Mouse (Mus musculus) spleen, postnatal 14 days (tissue): ENCODE data around the gene Tbcb.
"Not testable (repeated sequence)": the region's sequence is repeated elsewhere in the genome, so short reads cannot be mapped to it uniquely, and the experiment has no call there.

Experiments
- DNase-seq, 2 experiments: peaks; one replicate each; pipeline ENCODE4 v3.0.0; 2021 to 2022; ENCODE audit warnings: low spot score in 2 of 2

The Tbcb gene

DNA sequence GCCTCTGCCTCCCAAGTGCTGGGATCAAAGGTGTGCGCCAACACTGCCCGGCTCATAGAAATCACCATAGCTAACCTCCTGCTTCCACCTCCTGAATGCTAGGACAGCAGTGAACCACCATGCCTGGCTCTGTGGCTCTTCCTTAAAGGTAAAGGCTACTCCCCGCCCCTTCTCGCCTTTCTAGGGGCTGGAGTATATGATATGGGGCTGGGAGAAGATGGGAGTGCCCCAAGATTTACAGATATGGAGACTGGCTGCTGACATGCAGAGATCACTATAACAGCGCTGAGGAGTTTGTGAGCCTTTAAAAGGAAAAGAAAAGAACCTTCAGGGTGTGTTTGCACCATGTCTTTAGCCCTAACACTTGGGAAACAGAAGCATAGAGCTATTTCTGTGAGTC, 9.9 kb downstream of the Tbcb start:
- DNase-seq: no peak

DNA sequence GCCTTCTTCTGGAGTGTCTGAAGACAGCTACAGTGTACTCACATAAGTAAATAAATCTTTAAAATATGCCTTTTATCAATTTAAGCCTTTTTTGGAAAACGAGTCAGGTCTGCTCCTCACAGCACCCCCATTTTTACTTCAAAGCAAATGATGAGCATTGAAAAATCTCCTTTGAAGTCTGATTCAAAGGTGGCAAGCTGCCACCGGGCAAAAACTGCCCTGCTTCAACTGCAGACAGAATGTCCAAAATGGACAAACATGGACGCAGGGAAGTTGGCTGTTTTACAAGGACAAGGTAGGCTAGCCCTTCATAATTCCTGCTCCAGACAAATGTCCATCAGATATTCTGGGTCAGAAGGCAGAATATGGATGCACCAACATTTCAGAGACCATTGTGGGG, 10.6 kb downstream of the Tbcb start:
- no peak for DNase-seq

DNA sequence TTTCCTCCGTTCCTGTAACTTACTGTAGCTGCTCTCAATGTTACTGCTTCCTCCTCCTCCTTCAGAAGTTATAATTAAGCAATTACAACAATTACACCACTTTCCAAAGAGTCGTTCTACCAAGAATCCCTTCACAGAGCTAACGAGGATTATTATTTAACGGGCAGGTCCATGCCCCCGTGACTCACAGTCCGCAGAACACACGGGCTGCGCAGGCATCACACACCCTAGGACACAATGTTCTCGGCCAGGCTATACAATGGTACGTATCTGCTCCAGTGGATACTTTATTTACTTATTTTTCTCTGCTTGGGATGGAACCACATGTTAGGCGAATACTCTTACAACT, 12.1 kb downstream of the Tbcb start:
- no peak for DNase-seq

DNA sequence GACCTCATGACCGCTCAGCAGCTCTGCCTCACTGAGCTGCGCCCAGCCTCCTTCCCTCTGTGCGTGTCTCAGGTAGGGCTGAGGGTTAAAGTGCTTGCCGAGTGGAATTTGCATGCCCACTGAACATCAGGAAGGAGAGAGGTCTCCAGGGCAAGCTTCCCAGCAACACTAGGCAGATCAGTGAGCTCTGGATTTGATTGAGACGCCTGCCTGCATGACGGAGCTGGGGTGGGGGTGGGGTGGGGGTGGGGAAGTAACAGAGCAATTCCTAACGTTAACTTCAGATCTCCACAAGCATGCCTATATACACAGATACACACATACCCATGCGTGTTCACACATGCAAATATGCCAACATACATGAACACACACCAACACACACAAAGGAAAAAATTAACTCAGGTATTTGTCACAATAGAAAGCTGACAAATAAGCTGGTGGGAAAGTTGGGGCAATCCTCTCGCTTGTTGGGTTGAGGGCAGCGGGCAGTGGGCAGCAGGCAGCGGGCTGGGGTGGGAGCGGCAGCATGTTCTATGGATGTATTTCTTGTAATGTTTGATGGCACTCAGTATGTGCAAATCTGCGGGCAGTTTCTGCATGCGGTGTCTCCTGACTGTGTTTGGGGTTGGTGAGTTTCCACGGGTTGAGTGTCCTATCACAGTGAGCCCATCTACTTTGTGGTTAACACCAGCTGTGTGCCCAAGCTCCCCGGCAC, 12.6 kb downstream of the Tbcb start:
- no peak for DNase-seq

DNA sequence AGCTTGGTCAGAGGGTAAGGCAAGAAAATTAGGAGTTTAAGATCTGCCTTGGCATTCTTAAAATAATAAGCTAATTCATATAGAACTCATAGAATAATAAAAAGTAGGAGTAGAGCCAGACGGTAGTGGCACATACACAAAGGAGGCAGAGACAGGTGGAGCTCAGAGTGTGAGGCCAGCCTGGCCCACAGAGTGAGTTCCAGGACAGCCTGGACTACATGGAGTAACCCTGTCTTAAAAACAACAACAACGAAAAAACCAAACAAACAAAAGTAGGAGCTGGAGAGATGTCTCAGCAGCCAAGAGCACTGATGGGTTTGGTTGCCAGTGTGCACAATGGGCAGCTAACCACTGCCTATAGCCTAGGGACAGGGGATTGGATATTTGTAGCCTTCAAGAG, 14.8 kb downstream of the Tbcb start:
- no peak for DNase-seq

DNA sequence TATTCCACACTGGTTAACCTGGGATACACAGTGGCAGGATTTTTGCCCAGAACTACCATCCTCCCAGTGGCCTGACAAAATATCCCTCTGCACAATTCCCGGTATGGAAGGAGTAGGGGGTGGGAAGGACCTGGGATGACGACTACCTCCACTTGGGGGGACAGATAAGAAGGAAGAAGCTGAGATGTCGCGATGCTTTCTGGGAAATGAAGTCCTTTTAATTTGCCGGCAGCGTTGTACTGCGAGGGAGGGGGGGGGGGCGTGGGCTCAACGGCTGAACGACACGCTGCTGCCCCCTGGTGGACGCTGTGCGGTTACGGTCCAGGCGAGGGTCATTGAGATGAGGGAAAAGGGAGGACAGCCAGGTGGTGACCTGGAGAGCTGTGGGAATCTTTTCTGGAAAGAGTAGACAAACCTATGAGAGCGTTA, 15.3 kb downstream of the Tbcb start:
- peak in 1 of 2 experiments; percentile 63 for DNase-seq

DNA sequence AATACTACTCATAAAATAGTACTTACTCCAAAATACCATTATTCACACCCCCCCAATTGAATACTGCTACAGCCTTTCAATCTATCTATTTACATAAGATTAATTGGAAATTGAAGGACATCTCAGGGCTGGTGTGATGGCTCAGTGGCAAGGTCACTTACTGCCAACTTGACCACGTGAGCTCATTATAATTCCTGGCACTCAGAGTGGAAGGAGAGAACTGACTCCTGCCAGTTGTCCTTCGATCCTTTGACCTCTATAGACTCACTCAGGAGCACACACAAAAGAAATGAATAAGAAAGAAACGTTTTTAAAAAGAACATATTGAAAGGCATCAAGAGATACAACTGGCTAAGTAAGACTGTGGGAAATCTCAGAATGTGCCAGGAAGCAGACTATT, 16.2 kb downstream of the Tbcb start:
- no peak for DNase-seq

DNA sequence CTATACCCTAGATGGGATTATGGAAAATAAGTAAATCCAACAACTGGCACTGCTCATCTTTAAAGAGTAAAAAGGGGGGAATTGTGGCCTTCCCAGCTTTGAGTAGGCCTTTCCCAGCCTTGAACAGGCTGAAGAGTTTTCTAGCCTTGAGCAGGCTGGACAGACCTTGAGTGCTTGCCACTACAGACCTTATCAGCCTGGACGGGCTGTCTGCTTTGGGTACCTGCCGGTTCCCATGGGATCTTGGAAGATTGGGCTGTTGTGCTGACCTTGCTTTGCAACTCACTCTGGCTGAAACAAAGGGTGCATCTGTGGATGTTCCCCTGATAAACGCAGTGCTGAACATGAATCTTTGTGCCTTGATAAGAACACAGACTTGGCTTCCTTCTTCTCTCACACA, 18.2 kb downstream of the Tbcb start:
- DNase-seq: no peak

DNA sequence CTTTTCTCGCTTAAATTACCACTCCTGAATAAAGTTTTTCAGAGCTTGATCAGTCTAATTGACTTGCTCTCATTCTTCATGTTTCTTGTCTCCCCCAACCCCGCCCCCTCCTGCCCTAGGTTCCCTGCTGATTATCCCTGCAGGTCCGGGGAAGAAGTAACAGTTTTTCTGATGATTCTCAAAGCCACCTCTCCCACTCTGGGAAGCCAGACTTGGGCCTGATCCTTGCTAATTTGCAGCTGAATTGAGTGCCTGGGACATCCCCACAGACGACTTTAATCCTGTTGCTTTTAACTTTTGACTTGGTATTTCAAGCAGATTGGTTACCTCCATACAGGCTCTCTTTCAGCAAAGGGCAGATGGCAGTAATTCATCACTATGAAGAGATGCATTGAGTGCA, 21.0 kb downstream of the Tbcb start:
- no peak for DNase-seq

DNA sequence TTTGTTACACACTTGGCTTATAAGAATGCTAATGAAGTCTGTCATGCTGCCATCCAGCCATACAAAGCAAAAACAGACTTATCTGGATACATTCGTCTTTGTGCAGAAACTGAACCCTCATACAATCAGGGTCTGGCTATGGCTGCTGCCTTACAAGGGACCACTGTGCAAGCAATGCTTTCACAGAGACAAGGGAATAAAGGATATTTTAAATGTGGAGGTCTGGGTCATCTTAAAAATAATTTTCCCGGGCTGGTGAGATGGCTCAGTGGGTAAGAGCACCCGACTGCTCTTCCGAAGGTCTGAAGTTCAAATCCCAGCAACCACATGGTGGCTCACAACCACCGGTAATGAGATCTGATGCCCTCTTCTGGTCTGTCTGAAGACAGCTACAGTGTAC, 25.7 kb downstream of the Tbcb start:
- not testable (repeated sequence) for DNase-seq

DNA sequence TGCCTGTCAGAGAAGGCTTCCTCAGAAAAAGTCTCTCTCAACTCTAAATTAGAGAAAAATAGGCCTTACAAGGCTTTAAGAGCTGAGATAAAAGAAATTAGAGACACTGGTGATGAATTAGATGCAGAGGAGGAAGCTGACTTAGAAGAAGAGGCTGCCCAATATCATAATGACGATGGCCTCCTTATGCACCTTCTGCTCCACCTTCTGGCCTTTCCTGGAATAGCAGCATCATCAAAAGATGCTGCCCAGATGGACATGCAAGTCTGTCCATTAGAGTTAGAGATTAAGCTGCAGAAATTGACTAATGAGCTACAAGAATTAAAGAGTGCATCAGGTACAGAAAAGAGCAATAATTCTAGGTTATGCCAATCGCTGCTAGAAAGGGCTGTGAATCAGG, 26.7 kb downstream of the Tbcb start:
- DNase-seq: peak in 1 of 2 experiments; percentile 58

DNA sequence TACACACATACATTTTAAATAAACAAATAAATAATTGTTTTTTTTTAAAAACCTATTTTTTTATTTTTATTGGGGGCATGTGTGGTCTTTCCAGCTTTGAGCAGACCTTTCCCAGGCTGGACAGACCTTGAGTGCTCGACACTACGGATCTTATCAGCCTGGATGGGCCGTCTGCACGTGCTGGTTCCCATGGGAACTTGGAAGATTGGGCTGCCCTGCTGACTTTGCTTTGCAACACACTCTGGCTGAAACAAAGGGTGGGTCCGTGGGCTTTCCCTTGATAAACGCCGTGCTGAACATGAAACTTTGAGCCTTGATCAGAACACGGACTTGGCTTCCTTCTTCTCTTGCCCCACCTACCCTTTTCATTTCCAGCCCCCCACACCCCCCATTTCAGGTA, 27.7 kb downstream of the Tbcb start:
- DNase-seq: no peak

DNA sequence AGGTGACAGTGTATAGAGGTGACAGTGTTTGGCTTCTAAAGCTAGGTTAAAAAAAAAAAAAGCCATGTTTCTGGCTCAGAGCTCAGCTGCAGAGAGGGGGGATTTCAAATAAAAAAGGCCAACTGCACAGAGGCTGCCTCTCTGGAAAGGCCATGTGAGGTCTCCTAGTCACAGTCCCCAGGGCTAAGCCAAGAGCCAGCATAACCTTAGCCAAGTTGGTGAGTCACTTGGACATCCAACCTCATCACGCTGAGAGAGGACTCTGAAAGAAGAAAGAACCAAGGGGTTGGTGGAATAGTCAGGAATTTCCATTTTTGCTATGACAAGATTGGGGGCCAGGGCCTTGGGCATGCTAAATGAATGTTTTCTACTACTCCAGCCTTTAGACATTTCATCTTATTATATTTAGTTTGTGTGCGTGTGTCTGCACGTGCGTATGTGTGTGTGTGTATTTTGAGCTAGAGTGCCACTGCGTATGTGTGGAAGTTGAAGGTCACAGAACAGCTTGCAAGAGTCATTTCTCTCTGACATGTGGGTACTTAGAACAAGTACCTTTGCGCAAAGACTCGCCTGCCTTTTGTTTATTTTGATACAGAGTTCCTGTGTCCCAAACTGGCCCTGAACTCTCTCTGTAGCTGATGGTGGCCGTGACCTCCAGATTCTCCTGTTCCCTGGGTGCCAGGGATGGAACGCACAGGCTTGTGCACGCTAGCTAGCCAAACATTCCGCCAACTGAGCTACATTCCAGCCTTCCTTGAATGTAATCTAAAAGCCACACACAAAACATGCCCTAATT, 29.0 kb downstream of the Tbcb start:
- no peak for DNase-seq

DNA sequence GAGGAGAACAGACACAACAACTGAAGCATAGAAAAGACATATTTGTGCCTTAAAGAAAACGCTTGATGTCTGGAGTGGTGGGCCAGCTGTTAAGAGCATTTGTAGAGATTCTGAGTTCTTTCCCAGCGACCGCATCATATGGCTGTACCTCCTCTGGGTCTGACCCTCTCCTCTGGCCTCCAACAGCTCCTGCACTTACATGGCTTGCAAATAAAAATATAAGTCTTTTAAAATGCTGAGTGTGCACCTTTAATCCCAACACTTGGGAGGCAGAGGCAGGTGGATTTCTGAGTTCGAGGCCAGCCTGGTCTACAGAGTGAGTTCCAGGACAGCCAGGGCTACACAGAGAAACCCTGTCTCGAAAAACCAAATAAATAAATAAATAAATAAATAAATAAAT, 31.4 kb downstream of the Tbcb start:
- DNase-seq: not testable (repeated sequence)

DNA sequence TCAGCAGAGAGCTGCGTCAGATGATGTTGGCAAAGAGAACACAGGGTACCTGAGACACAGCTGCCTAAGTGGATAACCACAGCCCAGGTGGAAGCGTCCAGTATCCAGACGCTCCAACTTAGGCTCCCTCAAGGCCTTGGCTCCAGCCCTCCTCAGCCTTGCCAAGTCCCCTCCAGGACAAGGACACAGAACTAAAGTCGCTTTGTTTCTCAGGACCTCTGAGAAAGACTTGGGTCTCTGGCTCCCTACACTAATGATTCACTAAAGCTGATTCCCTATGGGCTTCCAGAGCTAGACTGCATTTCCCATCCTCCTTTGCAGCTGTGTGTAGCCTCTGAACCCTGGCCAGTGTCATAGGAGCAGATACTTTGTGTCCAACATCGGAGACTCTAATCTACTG, 31.9 kb downstream of the Tbcb start:
- DNase-seq: no peak

DNA sequence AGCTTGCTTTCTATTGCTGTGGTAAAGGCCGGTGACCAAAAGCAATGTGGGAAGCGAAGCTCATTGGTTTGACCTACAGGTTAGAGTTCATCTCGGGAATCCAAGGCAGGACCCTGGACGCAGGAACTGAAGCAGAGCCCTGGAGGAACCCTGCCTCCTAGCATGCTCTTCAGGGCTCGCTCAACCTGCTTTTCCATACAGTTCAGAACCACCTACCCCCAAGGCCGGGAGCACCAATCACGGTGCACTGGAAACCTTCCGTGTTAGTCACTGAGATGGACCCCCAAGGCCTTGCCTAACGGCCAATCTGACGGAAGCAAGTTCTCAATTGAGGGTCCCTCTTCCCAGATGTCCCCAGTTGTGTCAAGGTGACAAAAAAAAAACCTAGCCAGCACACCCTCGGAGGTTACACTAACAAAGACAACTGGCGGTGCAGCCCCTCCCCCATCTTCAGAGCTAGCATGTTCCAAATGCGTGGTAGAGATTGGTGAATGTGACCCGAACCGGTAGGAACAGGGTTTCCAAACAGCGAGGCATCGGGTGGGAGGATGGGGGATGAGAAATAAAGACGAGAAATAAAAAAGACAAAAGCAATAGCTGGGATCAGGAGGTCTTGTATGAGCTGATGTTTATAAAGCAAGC, 32.5 kb downstream of the Tbcb start:
- DNase-seq: no peak

DNA sequence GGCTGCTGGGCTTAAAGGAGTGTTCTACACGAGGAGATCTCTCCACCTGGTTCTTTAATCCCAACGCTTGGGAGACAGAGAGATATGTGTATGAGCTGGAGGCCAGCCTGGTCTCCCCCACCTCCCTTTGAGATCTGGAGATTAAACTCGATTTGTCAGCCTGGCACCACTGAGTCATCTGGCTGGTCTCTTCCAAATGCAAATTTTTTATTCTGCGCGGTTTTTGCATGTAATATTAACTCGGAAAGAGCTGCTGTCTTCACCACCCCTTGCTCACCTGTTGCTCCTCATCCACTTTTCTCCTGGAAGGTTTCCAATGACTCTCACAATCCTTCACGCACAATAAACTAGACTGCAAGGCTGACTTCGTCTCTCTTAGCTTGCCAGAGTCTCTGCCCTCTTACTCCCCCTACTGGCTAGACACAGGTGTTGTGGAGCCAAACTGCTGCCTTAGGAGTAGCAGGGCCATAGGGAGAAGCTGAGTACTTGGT, 33.5 kb downstream of the Tbcb start, which contains the start of gene Capns1:
Gene Capns1, minus strand, starts transcription at position 331 of the 491 bp plus-strand sequence.
- DNase-seq: peak in 1 of 2 experiments; percentile 52

DNA sequence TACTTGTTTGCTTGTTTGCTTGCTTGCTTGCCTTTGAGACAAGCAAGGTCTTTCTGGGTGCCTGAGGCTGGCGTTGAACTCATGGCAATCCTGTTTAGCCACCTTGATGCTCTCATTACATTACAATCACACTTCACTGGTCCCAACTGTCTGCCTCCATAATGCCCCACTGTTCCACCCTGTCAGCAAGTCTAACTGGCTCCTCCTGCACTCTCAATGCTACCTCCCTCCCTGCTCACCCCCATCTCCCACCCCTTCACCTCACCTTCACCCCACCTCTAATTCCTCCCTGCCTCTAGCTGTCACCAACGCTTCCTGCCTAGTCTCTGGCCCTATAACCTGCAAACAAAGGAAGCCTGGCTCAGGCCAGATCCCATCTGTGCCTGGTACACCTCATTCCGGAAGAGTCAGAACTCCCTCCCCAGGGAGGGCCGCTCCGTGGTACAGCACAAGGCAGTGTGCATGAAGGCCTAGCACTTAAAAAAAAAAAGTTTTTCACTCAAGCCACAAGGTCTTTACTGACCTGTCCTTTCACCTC, 34.4 kb downstream of the Tbcb start:
- no peak for DNase-seq

DNA sequence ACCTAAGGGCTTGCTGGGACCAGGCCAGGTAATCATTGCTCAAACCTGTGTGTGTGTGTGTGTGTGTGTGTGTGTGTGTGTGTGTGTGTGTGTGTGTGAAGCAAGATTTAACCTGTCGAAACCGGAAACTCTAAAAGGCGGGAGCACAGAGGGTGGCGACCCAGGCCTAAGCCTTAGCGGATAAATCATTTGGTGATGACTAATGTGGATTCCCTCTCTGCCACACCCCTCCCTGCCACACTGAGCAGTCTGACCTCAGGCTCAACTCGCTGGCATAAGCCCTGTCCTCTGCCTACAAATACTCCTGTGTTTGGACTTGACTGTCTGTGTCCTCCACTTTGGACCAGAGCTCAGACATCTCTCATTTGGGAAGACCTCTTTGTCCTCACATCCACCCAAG, 35.9 kb downstream of the Tbcb start:
- DNase-seq: no peak

DNA sequence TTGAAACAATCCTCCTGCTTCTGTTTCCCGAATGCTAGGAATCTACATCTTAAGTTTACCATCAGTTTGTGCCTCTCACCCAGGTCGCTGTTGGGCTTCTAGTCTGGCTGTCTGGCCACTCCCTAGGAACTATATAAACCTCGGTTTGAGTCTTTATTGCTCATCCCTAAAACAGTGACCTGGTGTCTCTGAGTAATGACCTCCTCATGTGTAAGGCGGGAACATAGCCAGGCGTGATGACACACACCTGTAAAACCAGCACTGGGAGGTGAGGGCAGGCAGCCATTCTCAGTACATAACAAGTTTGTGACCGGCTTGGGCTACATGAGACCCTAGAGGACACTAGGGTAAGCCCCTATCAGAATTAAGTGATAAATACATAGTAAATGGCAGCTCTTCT, 36.6 kb downstream of the Tbcb start:
- no peak for DNase-seq

DNA sequence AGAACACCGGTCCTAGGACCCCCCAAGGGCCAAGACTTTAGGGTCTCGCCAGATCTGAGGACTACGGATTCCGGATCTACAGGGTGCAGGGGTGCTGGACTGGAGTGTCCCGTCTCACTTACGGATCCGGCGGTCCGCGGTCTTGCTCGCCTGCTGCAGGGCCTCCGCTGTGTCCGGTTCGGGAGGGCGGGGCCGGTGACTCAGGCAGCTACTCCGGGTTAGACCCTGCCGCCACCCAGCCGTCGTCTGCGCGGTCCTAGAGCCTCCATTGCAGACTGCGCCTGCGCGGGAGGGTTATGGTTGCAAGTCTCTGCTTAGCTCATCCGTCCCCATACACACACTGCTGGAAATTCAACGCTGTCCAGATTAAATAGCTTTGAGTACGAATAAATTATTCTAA, 37.2 kb downstream of the Tbcb start:
- peak; percentile 89 to 93 for DNase-seq

DNA sequence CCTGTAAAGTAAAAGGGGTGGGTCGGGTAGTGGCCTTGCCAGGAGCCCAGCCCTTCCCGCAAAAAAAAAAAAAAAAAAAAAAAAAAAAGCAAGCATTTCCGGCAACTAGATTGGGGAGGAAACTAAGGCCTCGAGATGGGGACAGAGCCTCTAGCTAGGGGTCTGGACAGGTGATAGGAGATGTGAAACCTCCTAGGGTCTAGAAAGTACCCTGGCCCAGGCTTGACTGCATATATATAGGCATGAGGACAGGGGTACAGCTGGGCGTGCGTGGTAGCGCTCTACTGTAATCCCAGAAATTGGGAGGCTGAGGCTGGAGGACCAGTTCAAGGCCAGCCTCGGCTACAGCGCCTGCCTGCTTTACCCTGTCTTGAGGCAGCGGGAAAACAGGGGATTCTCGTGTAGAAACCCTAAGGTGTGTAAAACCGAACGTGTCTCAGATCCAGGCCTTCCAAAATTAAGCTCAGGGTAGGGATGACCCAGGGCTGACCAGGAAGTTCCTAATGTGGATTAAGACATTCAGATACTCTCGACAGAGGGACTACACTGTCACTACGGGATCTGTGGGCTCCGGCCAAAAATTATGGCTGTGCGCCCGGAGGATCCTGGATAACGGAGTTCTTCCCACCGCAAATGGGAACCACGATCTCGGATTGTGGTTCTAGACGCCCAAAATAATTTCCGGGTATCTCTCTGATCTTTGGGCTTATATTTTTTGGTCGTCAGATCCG, 37.8 kb downstream of the Tbcb start:
- DNase-seq: no peak
